Mouse (Mus musculus) layer of hippocampus, postnatal 25 days (tissue): ENCODE data around the gene Lipc. TPM values are rescaled to one million over a fixed set of nuclear protein-coding genes. Genes with fewer than 3 reads are reported as not detected.

ENCODE experiments used
- DNase-seq, 2 experiments: peaks; one replicate each; pipeline ENCODE4 v3.0.0; 2022; ENCODE audit warnings: mixed read lengths in 2 of 2, low spot score in 1 of 2; ENCODE audit errors: extremely low spot score in 1 of 2
- total RNA-seq, 2 experiments: library from RNA; stranded (reverse); gene quantifications; 2 replicates each; pipeline ENCODE4 v1.2.3; 2021

Lipc gene
- total RNA-seq, 2 experiments from 2014 or later, result 0.20 to 0.28 TPM

- DNase-seq, result no peak
These were observed 32.8 kb downstream of the Lipc start for GRCm38 (mm10) chr9:70919271-70919670.

- no peak for DNase-seq
These were observed 35.5 kb downstream of the Lipc start for GRCm38 (mm10) chr9:70916516-70916915.

- no peak for DNase-seq
These were observed 36.7 kb downstream of the Lipc start for GRCm38 (mm10) chr9:70915356-70915685.

- DNase-seq, result no peak
These were observed 37.2 kb downstream of the Lipc start for GRCm38 (mm10) chr9:70914659-70915355.

- no peak for DNase-seq
These were observed 40.9 kb downstream of the Lipc start for GRCm38 (mm10) chr9:70911163-70911562.

GRCm38 (mm10) chr9:70910351-70910750 lies 41.7 kb downstream of the Lipc start:
- DNase-seq, result no peak

GRCm38 (mm10) chr9:70902821-70903730 lies 49.0 kb downstream of the Lipc start:
- DNase-seq, result no peak

GRCm38 (mm10) chr9:70894201-70894600 lies 57.8 kb downstream of the Lipc start:
- DNase-seq, result no peak

- no peak for DNase-seq
These were observed 58.5 kb downstream of the Lipc start for GRCm38 (mm10) chr9:70893526-70893925.

- no peak for DNase-seq
These were observed 59.4 kb downstream of the Lipc start for GRCm38 (mm10) chr9:70892627-70893026.

GRCm38 (mm10) chr9:70891431-70892133 lies 60.4 kb downstream of the Lipc start:
- DNase-seq, result no peak

GRCm38 (mm10) chr9:70890736-70891135 lies 61.3 kb downstream of the Lipc start:
- no peak for DNase-seq

- DNase-seq, result no peak
These were observed 63.1 kb downstream of the Lipc start for GRCm38 (mm10) chr9:70888969-70889368.

GRCm38 (mm10) chr9:70888556-70888955 lies 63.5 kb downstream of the Lipc start:
- no peak for DNase-seq

GRCm38 (mm10) chr9:70881982-70882381 lies 70.0 kb downstream of the Lipc start:
- DNase-seq, result no peak

GRCm38 (mm10) chr9:70878823-70879222 lies 73.2 kb downstream of the Lipc start:
- DNase-seq, result no peak

GRCm38 (mm10) chr9:70878157-70878556 lies 73.9 kb downstream of the Lipc start:
- no peak for DNase-seq

- no peak for DNase-seq
These were observed 76.5 kb downstream of the Lipc start for GRCm38 (mm10) chr9:70875490-70875889.

- no peak for DNase-seq
These were observed 77.0 kb downstream of the Lipc start for GRCm38 (mm10) chr9:70875059-70875458.

GRCm38 (mm10) chr9:70872675-70873074 lies 79.4 kb downstream of the Lipc start:
- DNase-seq, result no peak

- DNase-seq, result no peak
These were observed 81.7 kb downstream of the Lipc start for GRCm38 (mm10) chr9:70870326-70870725.
